Mouse (Mus musculus): ENCODE data around the gene Gimap3. TPM values are rescaled to one million over a fixed set of nuclear protein-coding genes. Genes with fewer than 3 reads are reported as not detected.

Gene Gimap3
- polyA plus RNA-seq, 1 experiment from 2014 or later = not detected

GRCm38 (mm10) chr6:48787867-48788266, 17.2 kb upstream of the Gimap3 start:
- H3K27ac ChIP-seq (replicated peaks; ENCODE audit: low read depth, low read length) = no peak overlapping the region
- H3K4me2 ChIP-seq (ENCODE audit: low read depth, low read length) = no peak overlapping the region
- no peaks in the 10 kb centered on the region for H3K4me1 ChIP-seq (ENCODE audit: control insufficient read depth, insufficient read depth, low read length)
- ATAC-seq (replicated peaks; ENCODE audit: insufficient number of reproducible peaks, low FRiP score, low TSS enrichment, low read depth) (no peak), DNase-seq (ENCODE audit: low spot score) (no peak)
- WGBS = 78% methylated on average over 2 of the region's 2 CpGs
- no peaks in the 10 kb centered on the region for H3K9me3 ChIP-seq (replicated peaks; ENCODE audit: control insufficient read depth, low read length)
- no peak overlapping the region for H3K4me3 ChIP-seq (ENCODE audit: low read depth, low read length)
- H3K27me3 ChIP-seq (ENCODE audit: control insufficient read depth, insufficient read depth, low read length) = no peaks in the 10 kb centered on the region
- no peak overlapping the region for H3K9ac ChIP-seq (replicated peaks; ENCODE audit: low read length)
- H3K36me3 ChIP-seq (replicated peaks; ENCODE audit: control insufficient read depth, insufficient read depth, low read depth, low read length) = no peaks in the 10 kb centered on the region

- Histone ChIP-seq H3K9me3 (replicated peaks; ENCODE audit: control insufficient read depth, low read length) (no peaks in the 10 kb centered on the region), H3K36me3 (replicated peaks; ENCODE audit: control insufficient read depth, insufficient read depth, low read depth, low read length) (no peaks in the 10 kb centered on the region), H3K4me2 (ENCODE audit: low read depth, low read length) (no peak overlapping the region), H3K4me3 (ENCODE audit: low read depth, low read length) (no peak overlapping the region), H3K9ac (replicated peaks; ENCODE audit: low read length) (no peak overlapping the region), H3K27ac (replicated peaks; ENCODE audit: low read depth, low read length) (no peak overlapping the region), H3K4me1 (ENCODE audit: control insufficient read depth, insufficient read depth, low read length) (no peaks in the 10 kb centered on the region), H3K27me3 (ENCODE audit: control insufficient read depth, insufficient read depth, low read length) (no peaks in the 10 kb centered on the region)
- no peak for DNase-seq (ENCODE audit: low spot score)
- ATAC-seq (replicated peaks; ENCODE audit: insufficient number of reproducible peaks, low FRiP score, low TSS enrichment, low read depth) = no peak
- 76% methylated on average over 2 of the region's 2 CpGs for WGBS
Observed at GRCm38 (mm10) chr6:48785601-48786000, 14.9 kb upstream of the Gimap3 start.

GRCm38 (mm10) chr6:48785189-48785588, 14.5 kb upstream of the Gimap3 start:
- Histone ChIP-seq H3K36me3 (replicated peaks; ENCODE audit: control insufficient read depth, insufficient read depth, low read depth, low read length) (no peaks in the 10 kb centered on the region), H3K9me3 (replicated peaks; ENCODE audit: control insufficient read depth, low read length) (no peaks in the 10 kb centered on the region), H3K4me2 (ENCODE audit: low read depth, low read length) (no peak overlapping the region), H3K9ac (replicated peaks; ENCODE audit: low read length) (no peak overlapping the region), H3K4me3 (ENCODE audit: low read depth, low read length) (no peak overlapping the region), H3K4me1 (ENCODE audit: control insufficient read depth, insufficient read depth, low read length) (no peaks in the 10 kb centered on the region), H3K27me3 (ENCODE audit: control insufficient read depth, insufficient read depth, low read length) (no peaks in the 10 kb centered on the region), H3K27ac (replicated peaks; ENCODE audit: low read depth, low read length) (no peak overlapping the region)
- ATAC-seq (replicated peaks; ENCODE audit: insufficient number of reproducible peaks, low FRiP score, low TSS enrichment, low read depth) (no peak), DNase-seq (ENCODE audit: low spot score) (no peak)
- 63% methylated on average over 1 of the region's 1 CpGs for WGBS

- ATAC-seq (replicated peaks; ENCODE audit: insufficient number of reproducible peaks, low FRiP score, low TSS enrichment, low read depth) (no peak), DNase-seq (ENCODE audit: low spot score) (no peak)
- Histone ChIP-seq H3K27ac (replicated peaks; ENCODE audit: low read depth, low read length) (no peak overlapping the region), H3K9me3 (replicated peaks; ENCODE audit: control insufficient read depth, low read length) (no peaks in the 10 kb centered on the region), H3K36me3 (replicated peaks; ENCODE audit: control insufficient read depth, insufficient read depth, low read depth, low read length) (no peaks in the 10 kb centered on the region), H3K4me2 (ENCODE audit: low read depth, low read length) (no peak overlapping the region), H3K4me1 (ENCODE audit: control insufficient read depth, insufficient read depth, low read length) (no peaks in the 10 kb centered on the region), H3K4me3 (ENCODE audit: low read depth, low read length) (no peak overlapping the region), H3K9ac (replicated peaks; ENCODE audit: low read length) (no peak overlapping the region), H3K27me3 (ENCODE audit: control insufficient read depth, insufficient read depth, low read length) (no peaks in the 10 kb centered on the region)
- WGBS = 93% methylated on average over 1 of the region's 1 CpGs
Observed at GRCm38 (mm10) chr6:48784406-48784805, 13.8 kb upstream of the Gimap3 start.

- no peaks in the 10 kb centered on the region for H3K9me3 ChIP-seq (replicated peaks; ENCODE audit: control insufficient read depth, low read length)
- no peak overlapping the region for H3K4me3 ChIP-seq (ENCODE audit: low read depth, low read length)
- DNase-seq (ENCODE audit: low spot score) (peak; percentile 86), ATAC-seq (replicated peaks; ENCODE audit: insufficient number of reproducible peaks, low FRiP score, low TSS enrichment, low read depth) (no peak)
- H3K4me1 ChIP-seq (ENCODE audit: control insufficient read depth, insufficient read depth, low read length) = no peaks in the 10 kb centered on the region
- 9% methylated on average over 8 of the region's 8 CpGs for WGBS
- H3K36me3 ChIP-seq (replicated peaks; ENCODE audit: control insufficient read depth, insufficient read depth, low read depth, low read length) = no peaks in the 10 kb centered on the region
- H3K27me3 ChIP-seq (ENCODE audit: control insufficient read depth, insufficient read depth, low read length) = no peaks in the 10 kb centered on the region
- no peak overlapping the region for H3K27ac ChIP-seq (replicated peaks; ENCODE audit: low read depth, low read length)
- no peak overlapping the region for H3K9ac ChIP-seq (replicated peaks; ENCODE audit: low read length)
- H3K4me2 ChIP-seq (ENCODE audit: low read depth, low read length) = no peak overlapping the region
Observed at GRCm38 (mm10) chr6:48772030-48772429, 1.4 kb upstream of the Gimap3 start.

- no peaks in the 10 kb centered on the region for H3K9me3 ChIP-seq (replicated peaks; ENCODE audit: control insufficient read depth, low read length)
- WGBS = 87% methylated on average over 3 of the region's 3 CpGs
Observed at GRCm38 (mm10) chr6:48768933-48769332, 1.7 kb downstream of the Gimap3 start.

GRCm38 (mm10) chr6:48768178-48768869, 2.3 kb downstream of the Gimap3 start:
- H3K9me3 ChIP-seq (replicated peaks; ENCODE audit: control insufficient read depth, low read length) = no peaks in the 10 kb centered on the region
- no peaks in the 10 kb centered on the region for H3K27me3 ChIP-seq (ENCODE audit: control insufficient read depth, insufficient read depth, low read length)
- DNase-seq (ENCODE audit: low spot score) = no peak
- H3K4me2 ChIP-seq (ENCODE audit: low read depth, low read length) = no peak overlapping the region
- no peak for ATAC-seq (replicated peaks; ENCODE audit: insufficient number of reproducible peaks, low FRiP score, low TSS enrichment, low read depth)
- H3K9ac ChIP-seq (replicated peaks; ENCODE audit: low read length) = no peak overlapping the region
- no peak overlapping the region for H3K27ac ChIP-seq (replicated peaks; ENCODE audit: low read depth, low read length)
- H3K4me1 ChIP-seq (ENCODE audit: control insufficient read depth, insufficient read depth, low read length) = no peaks in the 10 kb centered on the region
- WGBS = 62% methylated on average over 9 of the region's 9 CpGs
- no peak overlapping the region for H3K4me3 ChIP-seq (ENCODE audit: low read depth, low read length)
- no peaks in the 10 kb centered on the region for H3K36me3 ChIP-seq (replicated peaks; ENCODE audit: control insufficient read depth, insufficient read depth, low read depth, low read length)

More at GRCm38 (mm10) chr6:48768933-48769332, 1.7 kb downstream of the Gimap3 start:
- no peak overlapping the region for H3K27ac ChIP-seq (replicated peaks; ENCODE audit: low read depth, low read length)
- H3K4me3 ChIP-seq (ENCODE audit: low read depth, low read length) = no peak overlapping the region
- no peak overlapping the region for H3K4me2 ChIP-seq (ENCODE audit: low read depth, low read length)
- no peaks in the 10 kb centered on the region for H3K4me1 ChIP-seq (ENCODE audit: control insufficient read depth, insufficient read depth, low read length)
- no peak for ATAC-seq (replicated peaks; ENCODE audit: insufficient number of reproducible peaks, low FRiP score, low TSS enrichment, low read depth)
- no peak for DNase-seq (ENCODE audit: low spot score)
- no peaks in the 10 kb centered on the region for H3K36me3 ChIP-seq (replicated peaks; ENCODE audit: control insufficient read depth, insufficient read depth, low read depth, low read length)
- H3K27me3 ChIP-seq (ENCODE audit: control insufficient read depth, insufficient read depth, low read length) = no peaks in the 10 kb centered on the region
- no peak overlapping the region for H3K9ac ChIP-seq (replicated peaks; ENCODE audit: low read length)

GRCm38 (mm10) chr6:48764496-48764895, 6.2 kb downstream of the Gimap3 start:
- H3K9ac ChIP-seq (replicated peaks; ENCODE audit: low read length) = no peak overlapping the region
- H3K4me3 ChIP-seq (ENCODE audit: low read depth, low read length) = no peak overlapping the region
- H3K27ac ChIP-seq (replicated peaks; ENCODE audit: low read depth, low read length) = no peak overlapping the region
- no peaks in the 10 kb centered on the region for H3K9me3 ChIP-seq (replicated peaks; ENCODE audit: control insufficient read depth, low read length)
- no peaks in the 10 kb centered on the region for H3K27me3 ChIP-seq (ENCODE audit: control insufficient read depth, insufficient read depth, low read length)
- H3K4me2 ChIP-seq (ENCODE audit: low read depth, low read length) = no peak overlapping the region
- WGBS = 90% methylated on average over 10 of the region's 10 CpGs
- no peaks in the 10 kb centered on the region for H3K36me3 ChIP-seq (replicated peaks; ENCODE audit: control insufficient read depth, insufficient read depth, low read depth, low read length)
- no peak for ATAC-seq (replicated peaks; ENCODE audit: insufficient number of reproducible peaks, low FRiP score, low TSS enrichment, low read depth)
- H3K4me1 ChIP-seq (ENCODE audit: control insufficient read depth, insufficient read depth, low read length) = no peaks in the 10 kb centered on the region
- no peak for DNase-seq (ENCODE audit: low spot score)

All from embryonic facial prominence, embryonic 11.5 days (tissue).